Mouse (Mus musculus) limb, embryonic 10.5 days (tissue): ENCODE measurements around the gene Fgf5. TPM values are rescaled to one million over a fixed set of nuclear protein-coding genes. Genes with fewer than 3 reads are reported as not detected.
A peak's percentile ranks its signal among the peaks of the same experiment; 100 is the strongest.

Experiments
- DNase-seq: peaks from one replicate; pipeline ENCODE4 v3.0.0-alpha.2; 2017; ENCODE audit warnings: low spot score
- H3K27ac ChIP-seq: fragments of 300-500 bp; sonication (generic); 2 replicates; pipeline ENCODE4 v1.5.1; 2016; ENCODE audit warnings: mild to moderate bottlenecking
- H3K27me3 ChIP-seq: fragments of 300-500 bp; sonication (generic); 2 replicates; pipeline ENCODE4 v1.6.1; 2016; ENCODE audit warnings: low read depth, mild to moderate bottlenecking; ENCODE audit not compliant: poor library complexity, severe bottlenecking
- H3K36me3 ChIP-seq: fragments of 300-500 bp; sonication (generic); 2 replicates; pipeline ENCODE4 v1.6.1; 2016; ENCODE audit warnings: mild to moderate bottlenecking, moderate library complexity
- H3K4me1 ChIP-seq: fragments of 300-500 bp; sonication (generic); 2 replicates; pipeline ENCODE4 v1.6.1; 2016
- H3K4me3 ChIP-seq: fragments of 300-500 bp; sonication (generic); 2 replicates; pipeline ENCODE4 v1.5.1; 2016; ENCODE audit warnings: mild to moderate bottlenecking, moderate library complexity
- H3K9me3 ChIP-seq: fragments of 300-500 bp; sonication (generic); replicated peaks from 2 replicates; pipeline ENCODE4 v1.6.1; 2016; ENCODE audit warnings: mild to moderate bottlenecking
- WGBS: fragments of 180-500 bp; shearing (Covaris S2); methylation state at CpG from one replicate; pipeline ENCODE4 v1.1.7; 2016; 5-methylcytosine and 5-hydroxymethylcytosine counted together
- polyA plus RNA-seq: library from polyadenylated mRNA; unstranded; fragments of >200 nt; fragmentation: Nextera tagmentation; extraction: Ambion mirVana; gene quantifications from 2 replicates; pipeline ENCODE4 v1.2.1, GENCODE M21; 2016

The Fgf5 gene
- polyA plus RNA-seq, 1 experiment from 2014 or later, result 1.4 TPM

- peaks cover 31% of the 10 kb centered on the region for H3K4me1 ChIP-seq
- peak overlapping the region; percentile 16; the same call in 1 of the 2 replicates for H3K4me3 ChIP-seq
- no peaks in the 10 kb centered on the region for H3K36me3 ChIP-seq
- peaks cover 74% of the 10 kb centered on the region for H3K27me3 ChIP-seq
- H3K27ac ChIP-seq, result no peak overlapping the region
- no peaks in the 10 kb centered on the region for H3K9me3 ChIP-seq
- DNase-seq, result peak; percentile 44
- 4% methylated on average over 18 of the region's 18 CpGs for WGBS
These were observed 1.9 kb downstream of the Fgf5 start for GRCm38 (mm10) chr5:98255760-98256490.

GRCm38 (mm10) chr5:98275318-98275818 is 21.4 kb downstream of the Fgf5 start:
- no peak for DNase-seq
- Histone ChIP-seq H3K36me3 (no peaks in the 10 kb centered on the region), H3K4me3 (no peak overlapping the region), H3K9me3 (no peaks in the 10 kb centered on the region), H3K27me3 (no peaks in the 10 kb centered on the region), H3K4me1 (no peaks in the 10 kb centered on the region), H3K27ac (no peak overlapping the region)
- WGBS, result 90% methylated on average over 21 of the region's 21 CpGs

GRCm38 (mm10) chr5:98281993-98282392 is 28.0 kb downstream of the Fgf5 start:
- no peaks in the 10 kb centered on the region for H3K9me3 ChIP-seq
- 46% methylated on average over 9 of the region's 9 CpGs for WGBS
- H3K4me3 ChIP-seq, result no peak overlapping the region
- H3K36me3 ChIP-seq, result no peaks in the 10 kb centered on the region
- H3K27me3 ChIP-seq, result peaks cover 14% of the 10 kb centered on the region
- peaks cover 22% of the 10 kb centered on the region for H3K4me1 ChIP-seq
- DNase-seq, result no peak
- no peak overlapping the region for H3K27ac ChIP-seq

- Histone ChIP-seq H3K36me3 (no peaks in the 10 kb centered on the region), H3K9me3 (no peaks in the 10 kb centered on the region), H3K27ac (no peak overlapping the region), H3K4me3 (0 out of 2 replicates have a peak overlapping the region, but pooled peaks have one; percentile 5), H3K27me3 (peaks cover 14% of the 10 kb centered on the region), H3K4me1 (peaks cover 22% of the 10 kb centered on the region)
- WGBS, result 31% methylated on average over 17 of the region's 17 CpGs
- DNase-seq, result no peak
These were observed 29.9 kb downstream of the Fgf5 start for GRCm38 (mm10) chr5:98283696-98284478.

- peaks cover 43% of the 10 kb centered on the region for H3K27me3 ChIP-seq
- DNase-seq, result no peak
- peaks cover 16% of the 10 kb centered on the region for H3K4me1 ChIP-seq
- H3K36me3 ChIP-seq, result no peaks in the 10 kb centered on the region
- H3K27ac ChIP-seq, result no peak overlapping the region
- H3K9me3 ChIP-seq, result no peaks in the 10 kb centered on the region
- 87% methylated on average over 8 of the region's 8 CpGs for WGBS
- H3K4me3 ChIP-seq, result no peak overlapping the region
These were observed 36.7 kb downstream of the Fgf5 start for GRCm38 (mm10) chr5:98290642-98291041.

GRCm38 (mm10) chr5:98292388-98293048 is 38.5 kb downstream of the Fgf5 start:
- Histone ChIP-seq H3K4me1 (peaks cover 16% of the 10 kb centered on the region), H3K27me3 (peaks cover 43% of the 10 kb centered on the region), H3K36me3 (no peaks in the 10 kb centered on the region), H3K27ac (no peak overlapping the region), H3K9me3 (no peaks in the 10 kb centered on the region), H3K4me3 (peak overlapping the region; percentile 43)
- 2% methylated on average over 19 of the region's 19 CpGs for WGBS
- DNase-seq, result no peak

- DNase-seq, result no peak
- Histone ChIP-seq H3K36me3 (no peaks in the 10 kb centered on the region), H3K4me3 (peak overlapping the region; percentile 43), H3K27ac (no peak overlapping the region), H3K9me3 (no peaks in the 10 kb centered on the region), H3K27me3 (peaks cover 43% of the 10 kb centered on the region), H3K4me1 (peaks cover 16% of the 10 kb centered on the region)
- 2% methylated on average over 12 of the region's 12 CpGs for WGBS
These were observed 39.2 kb downstream of the Fgf5 start for GRCm38 (mm10) chr5:98293049-98293715.

- Histone ChIP-seq H3K27me3 (0 out of 2 replicates have a peak, but pooled peaks cover 2% of the 10 kb centered on the region), H3K36me3 (no peaks in the 10 kb centered on the region), H3K27ac (no peak overlapping the region), H3K9me3 (no peaks in the 10 kb centered on the region), H3K4me1 (no peaks in the 10 kb centered on the region), H3K4me3 (no peak overlapping the region)
- 80% methylated on average over 4 of the region's 4 CpGs for WGBS
- DNase-seq, result no peak
These were observed 46.1 kb downstream of the Fgf5 start for GRCm38 (mm10) chr5:98300079-98300478.

GRCm38 (mm10) chr5:98305673-98306072 is 51.7 kb downstream of the Fgf5 start:
- no peak overlapping the region for H3K27ac ChIP-seq
- no peaks in the 10 kb centered on the region for H3K9me3 ChIP-seq
- H3K4me3 ChIP-seq, result no peak overlapping the region
- no peaks in the 10 kb centered on the region for H3K36me3 ChIP-seq
- 89% methylated on average over 4 of the region's 4 CpGs for WGBS
- no peaks in the 10 kb centered on the region for H3K4me1 ChIP-seq
- DNase-seq, result no peak
- 0 out of 2 replicates have a peak, but pooled peaks cover 2% of the 10 kb centered on the region for H3K27me3 ChIP-seq

GRCm38 (mm10) chr5:98306528-98306927 is 52.5 kb downstream of the Fgf5 start:
- Histone ChIP-seq H3K27me3 (0 out of 2 replicates have a peak, but pooled peaks cover 4% of the 10 kb centered on the region), H3K27ac (no peak overlapping the region), H3K36me3 (no peaks in the 10 kb centered on the region), H3K4me3 (no peak overlapping the region), H3K9me3 (no peaks in the 10 kb centered on the region), H3K4me1 (no peaks in the 10 kb centered on the region)
- DNase-seq, result no peak
- WGBS, result 74% methylated on average over 9 of the region's 9 CpGs

- H3K4me1 ChIP-seq, result no peaks in the 10 kb centered on the region; the same call in 1 of the 2 replicates
- H3K36me3 ChIP-seq, result no peaks in the 10 kb centered on the region
- H3K9me3 ChIP-seq, result no peaks in the 10 kb centered on the region
- WGBS, result 93% methylated on average over 2 of the region's 2 CpGs
- no peak overlapping the region for H3K27ac ChIP-seq
- H3K27me3 ChIP-seq, result peaks cover 27% of the 10 kb centered on the region
- H3K4me3 ChIP-seq, result no peak overlapping the region
- DNase-seq, result no peak
These were observed 72.6 kb downstream of the Fgf5 start for GRCm38 (mm10) chr5:98326625-98327024.
